Mouse (Mus musculus): ENCODE measurements at regions not wholly inside any gene's neighbourhood (a gene's known extent, or its start where the extent isn't known, plus 50 kb on each side); places are given as distances from the start of the nearest gene placed in this dataset.
A peak's percentile ranks its signal among the peaks of the same experiment; 100 is the strongest.

- H3K9ac ChIP-seq (replicated peaks; ENCODE audit: low read length), result no peak overlapping the region; the same call in 1 of the 2 replicates
- ATAC-seq, result peak; percentile 59; the same call in 1 of the 2 replicates
- no peak overlapping the region for H3K4me2 ChIP-seq (ENCODE audit: low read depth, low read length)
- no peak for TF ChIP-seq CTCF (IDR thresholded peaks at IDR 0.05; ENCODE audit: low read depth)
- DNase-seq (ENCODE audit: low spot score), result peak; percentile 33
- no peak overlapping the region for H3K27ac ChIP-seq
- no peak overlapping the region for H3K4me3 ChIP-seq (ENCODE audit: low read length)
- WGBS, result 37% methylated on average over 10 of the region's 10 CpGs
- no peaks in the 10 kb centered on the region for H3K36me3 ChIP-seq (ENCODE audit: insufficient read depth, low read length)
- H3K9me3 ChIP-seq (ENCODE audit: low read length), result no peaks in the 10 kb centered on the region
- H3K4me1 ChIP-seq (ENCODE audit: insufficient read depth, low read length), result no peaks in the 10 kb centered on the region
- no peaks in the 10 kb centered on the region for H3K27me3 ChIP-seq (ENCODE audit: insufficient read depth, low read length)
Measured at GRCm38 (mm10) chr6:136255726-136256512, 71.4 kb upstream of the Gm8994 start.

- no peak overlapping the region for H3K4me2 ChIP-seq (ENCODE audit: low read depth, low read length)
- DNase-seq (ENCODE audit: low spot score), result no peak
- no peak overlapping the region for H3K4me3 ChIP-seq (ENCODE audit: low read length)
- no peak overlapping the region for H3K9ac ChIP-seq (replicated peaks; ENCODE audit: low read length)
- H3K27me3 ChIP-seq (ENCODE audit: insufficient read depth, low read length), result no peaks in the 10 kb centered on the region
- H3K36me3 ChIP-seq (ENCODE audit: insufficient read depth, low read length), result no peaks in the 10 kb centered on the region
- no peak for ATAC-seq
- H3K4me1 ChIP-seq (ENCODE audit: insufficient read depth, low read length), result no peaks in the 10 kb centered on the region
- TF ChIP-seq CTCF (IDR thresholded peaks at IDR 0.05; ENCODE audit: low read depth), result no peak
- no peak overlapping the region for H3K27ac ChIP-seq
- WGBS, result 88% methylated on average over 6 of the region's 6 CpGs
- H3K9me3 ChIP-seq (ENCODE audit: low read length), result no peaks in the 10 kb centered on the region
Measured at GRCm38 (mm10) chr6:136275742-136276141, 51.6 kb upstream of the Gm8994 start.

GRCm38 (mm10) chr6:136276771-136277170 lies 50.6 kb upstream of the Gm8994 start:
- 75% methylated on average over 2 of the region's 2 CpGs for WGBS

More at GRCm38 (mm10) chr6:136276771-136277170, 50.6 kb upstream of the Gm8994 start:
- ATAC-seq (no peak), DNase-seq (ENCODE audit: low spot score) (no peak)
- Histone ChIP-seq H3K9me3 (ENCODE audit: low read length) (no peaks in the 10 kb centered on the region), H3K27ac (no peak overlapping the region), H3K4me2 (ENCODE audit: low read depth, low read length) (no peak overlapping the region), H3K27me3 (ENCODE audit: insufficient read depth, low read length) (no peaks in the 10 kb centered on the region), H3K4me3 (ENCODE audit: low read length) (no peak overlapping the region), H3K36me3 (ENCODE audit: insufficient read depth, low read length) (no peaks in the 10 kb centered on the region), H3K4me1 (ENCODE audit: insufficient read depth, low read length) (no peaks in the 10 kb centered on the region), H3K9ac (replicated peaks; ENCODE audit: low read length) (no peak overlapping the region)
- TF ChIP-seq CTCF (IDR thresholded peaks at IDR 0.05; ENCODE audit: low read depth), result no peak
